Mouse (Mus musculus): ENCODE measurements around the gene Rnd3. TPM values are rescaled to one million over a fixed set of nuclear protein-coding genes. Genes with fewer than 3 reads are reported as not detected.

Gene Rnd3
- total and polyA plus RNA-seq, 3 experiments = 0.22 TPM; not detected in 2

GRCm38 (mm10) chr2:51088123-51088453 is 60.8 kb downstream of the Rnd3 start:
- Histone ChIP-seq H3K4me3 (ENCODE audit: low read depth, low read length) (no peak overlapping the region), H3K27me3 (ENCODE audit: insufficient read depth, low read length) (no peaks in the 10 kb centered on the region), H3K36me3 (replicated peaks) (no peaks in the 10 kb centered on the region), H3K4me1 (ENCODE audit: insufficient read depth, low read depth, low read length) (no peaks in the 10 kb centered on the region), H3K9me3 (replicated peaks) (peaks cover 33% of the 10 kb centered on the region)
- ATAC-seq (ENCODE audit: extremely low read depth, insufficient number of reproducible peaks, low FRiP score, poor library complexity, severe bottlenecking) (no peak), DNase-seq (ENCODE audit: low spot score) (no peak)
- no peak for TF ChIP-seq POLR2AphosphoS5 (IDR thresholded peaks at IDR 0.05; ENCODE audit: insufficient replicate concordance, low read depth, low read length)
- no peak for TF ChIP-seq GATA2 (IDR thresholded peaks at IDR 0.05; ENCODE audit: borderline replicate concordance, low read depth, low read length)
- no peak for TF ChIP-seq CTCF (IDR thresholded peaks at IDR 0.05; ENCODE audit: low read depth, low read length)
- no peak for TF ChIP-seq GATA1 (IDR thresholded peaks at IDR 0.05; ENCODE audit: borderline replicate concordance, low read length)
- no peak for TF ChIP-seq TAL1 (conservative IDR thresholded peaks at IDR 0.05; ENCODE audit: low read depth, low read length)

- H3K4me3 ChIP-seq (ENCODE audit: low read depth, low read length) = no peak overlapping the region
- H3K4me1 ChIP-seq (ENCODE audit: insufficient read depth, low read depth, low read length) = no peaks in the 10 kb centered on the region
- no peak for TF ChIP-seq GATA2 (IDR thresholded peaks at IDR 0.05; ENCODE audit: borderline replicate concordance, low read depth, low read length)
- TF ChIP-seq POLR2AphosphoS5 (IDR thresholded peaks at IDR 0.05; ENCODE audit: insufficient replicate concordance, low read depth, low read length) = no peak
- no peak for TF ChIP-seq TAL1 (conservative IDR thresholded peaks at IDR 0.05; ENCODE audit: low read depth, low read length)
- TF ChIP-seq GATA1 (IDR thresholded peaks at IDR 0.05; ENCODE audit: borderline replicate concordance, low read length) = no peak
- no peak for TF ChIP-seq CTCF (IDR thresholded peaks at IDR 0.05; ENCODE audit: low read depth, low read length)
- no peak for DNase-seq (ENCODE audit: low spot score)
- ATAC-seq (ENCODE audit: extremely low read depth, insufficient number of reproducible peaks, low FRiP score, poor library complexity, severe bottlenecking) = no peak
- peaks cover 38% of the 10 kb centered on the region for H3K9me3 ChIP-seq (replicated peaks)
- no peaks in the 10 kb centered on the region for H3K27me3 ChIP-seq (ENCODE audit: insufficient read depth, low read length)
- no peaks in the 10 kb centered on the region for H3K36me3 ChIP-seq (replicated peaks)
Measured at GRCm38 (mm10) chr2:51087307-51088122, 61.4 kb downstream of the Rnd3 start.

GRCm38 (mm10) chr2:51085155-51085554 is 63.8 kb downstream of the Rnd3 start:
- Histone ChIP-seq H3K9me3 (replicated peaks) (peaks cover 36% of the 10 kb centered on the region), H3K27me3 (ENCODE audit: insufficient read depth, low read length) (no peaks in the 10 kb centered on the region), H3K4me3 (ENCODE audit: low read depth, low read length) (no peak overlapping the region), H3K36me3 (replicated peaks) (no peaks in the 10 kb centered on the region), H3K4me1 (ENCODE audit: insufficient read depth, low read depth, low read length) (no peaks in the 10 kb centered on the region)
- TF ChIP-seq CTCF (IDR thresholded peaks at IDR 0.05; ENCODE audit: low read depth, low read length) (no peak), POLR2AphosphoS5 (IDR thresholded peaks at IDR 0.05; ENCODE audit: insufficient replicate concordance, low read depth, low read length) (no peak), GATA1 (IDR thresholded peaks at IDR 0.05; ENCODE audit: borderline replicate concordance, low read length) (no peak), TAL1 (conservative IDR thresholded peaks at IDR 0.05; ENCODE audit: low read depth, low read length) (no peak), GATA2 (IDR thresholded peaks at IDR 0.05; ENCODE audit: borderline replicate concordance, low read depth, low read length) (no peak)
- DNase-seq (ENCODE audit: low spot score) = no peak
- no peak for ATAC-seq (ENCODE audit: extremely low read depth, insufficient number of reproducible peaks, low FRiP score, poor library complexity, severe bottlenecking)

- TF ChIP-seq CTCF (IDR thresholded peaks at IDR 0.05; ENCODE audit: low read depth, low read length) = no peak
- no peak for TF ChIP-seq GATA1 (IDR thresholded peaks at IDR 0.05; ENCODE audit: borderline replicate concordance, low read length)
- TF ChIP-seq GATA2 (IDR thresholded peaks at IDR 0.05; ENCODE audit: borderline replicate concordance, low read depth, low read length) = no peak
- no peak for TF ChIP-seq POLR2AphosphoS5 (IDR thresholded peaks at IDR 0.05; ENCODE audit: insufficient replicate concordance, low read depth, low read length)
- no peak for TF ChIP-seq TAL1 (conservative IDR thresholded peaks at IDR 0.05; ENCODE audit: low read depth, low read length)
- Histone ChIP-seq H3K27me3 (ENCODE audit: insufficient read depth, low read length) (no peaks in the 10 kb centered on the region), H3K4me3 (ENCODE audit: low read depth, low read length) (no peak overlapping the region), H3K9me3 (replicated peaks) (peaks cover 33% of the 10 kb centered on the region), H3K4me1 (ENCODE audit: insufficient read depth, low read depth, low read length) (no peaks in the 10 kb centered on the region), H3K36me3 (replicated peaks) (no peaks in the 10 kb centered on the region)
- no peak for DNase-seq (ENCODE audit: low spot score)
- no peak for ATAC-seq (ENCODE audit: extremely low read depth, insufficient number of reproducible peaks, low FRiP score, poor library complexity, severe bottlenecking)
Measured at GRCm38 (mm10) chr2:51082714-51083351, 66.1 kb downstream of the Rnd3 start.
